Mouse (Mus musculus) myocyte (in vitro differentiated cells): ENCODE results near the gene Gm10638. TPM values are rescaled to one million over a fixed set of nuclear protein-coding genes. Genes with fewer than 3 reads are reported as not detected.

ENCODE experiments used
- H3K27me3 ChIP-seq: one replicate; pipeline ENCODE4 v1.6.1; 2011; ENCODE audit not compliant: control insufficient read depth, insufficient read depth, insufficient read length
- H3K36me3 ChIP-seq: one replicate; pipeline ENCODE4 v1.6.1; 2011; ENCODE audit not compliant: control insufficient read depth, insufficient read depth
- H3K4me2 ChIP-seq: one replicate; pipeline ENCODE4 v1.6.1; 2011; ENCODE audit warnings: low read depth, control low read depth
- H3K4me3 ChIP-seq: one replicate; pipeline ENCODE4 v1.5.1; 2011; ENCODE audit warnings: mild to moderate bottlenecking, control low read depth, moderate library complexity
- H3K79me2 ChIP-seq: one replicate; pipeline ENCODE4 v1.6.1; 2011; ENCODE audit not compliant: control insufficient read depth, insufficient read depth
- H3ac ChIP-seq: one replicate; pipeline ENCODE4 v1.6.1; 2011; ENCODE audit not compliant: control insufficient read depth, insufficient read length
- CEBPB ChIP-seq: IDR thresholded peaks from 2 replicates; pipeline ENCODE4 v1.6.1; 2011; ENCODE audit warnings: mild to moderate bottlenecking, moderate library complexity; ENCODE audit not compliant: poor library complexity, insufficient read depth, severe bottlenecking
- E2F4 ChIP-seq: IDR thresholded peaks from one replicate; pipeline ENCODE4 v1.6.1; 2011; ENCODE audit warnings: mild to moderate bottlenecking, control low read depth, moderate library complexity; ENCODE audit not compliant: insufficient read depth
- MAX ChIP-seq: IDR thresholded peaks from one replicate; pipeline ENCODE4 v1.6.1; 2011; ENCODE audit warnings: low read depth, mild to moderate bottlenecking, control low read depth
- MYOD1 ChIP-seq, 3 experiments: IDR thresholded peaks; one replicate each; pipeline ENCODE4 v1.6.1; 2011; ENCODE audit warnings: control low read depth in 2 of 3, low read depth in 2 of 3, mild to moderate bottlenecking in 2 of 3, moderate library complexity in 1 of 3; ENCODE audit not compliant: insufficient read length in 2 of 3, control insufficient read depth in 1 of 3
- MYOG ChIP-seq, 3 experiments: IDR thresholded peaks; one replicate each; pipeline ENCODE4 v1.6.1; 2011; ENCODE audit warnings: control low read depth in 2 of 3, low read depth in 2 of 3, mild to moderate bottlenecking in 2 of 3; ENCODE audit not compliant: insufficient read length in 2 of 3, control insufficient read depth in 1 of 3, insufficient read depth in 1 of 3
- POLR2A ChIP-seq: IDR thresholded peaks from one replicate; pipeline ENCODE4 v1.6.1; 2011; ENCODE audit warnings: low read depth, mild to moderate bottlenecking, control low read depth, moderate library complexity; ENCODE audit not compliant: insufficient read length
- POLR2AphosphoS2 ChIP-seq: IDR thresholded peaks from one replicate; pipeline ENCODE4 v1.6.1; 2011; ENCODE audit warnings: low read depth, control low read depth; ENCODE audit not compliant: insufficient read length
- REST ChIP-seq: IDR thresholded peaks from one replicate; pipeline ENCODE4 v1.6.1; 2011; ENCODE audit warnings: mild to moderate bottlenecking, control low read depth, moderate library complexity; ENCODE audit not compliant: insufficient read depth, insufficient read length
- SRF ChIP-seq: IDR thresholded peaks from one replicate; pipeline ENCODE4 v1.6.1; 2011; ENCODE audit warnings: low read depth; ENCODE audit not compliant: control insufficient read depth, insufficient read length
- TCF12 ChIP-seq: IDR thresholded peaks from one replicate; pipeline ENCODE4 v1.6.1; 2011; ENCODE audit warnings: mild to moderate bottlenecking, control low read depth; ENCODE audit not compliant: poor library complexity, insufficient read depth, severe bottlenecking
- TCF3 ChIP-seq: IDR thresholded peaks from one replicate; pipeline ENCODE4 v1.6.1; 2011; ENCODE audit warnings: low read depth, control low read depth; ENCODE audit not compliant: insufficient read length
- USF1 ChIP-seq: IDR thresholded peaks from one replicate; pipeline ENCODE4 v1.6.1; 2011; ENCODE audit warnings: low read depth, mild to moderate bottlenecking, control low read depth, moderate library complexity
- polyA plus RNA-seq: library from polyadenylated mRNA; unstranded; fragments of >200 nt; fragmentation: generic; extraction: Trizol; gene quantifications from one replicate; pipeline ENCODE4 v1.2.1, GENCODE M21; 2012; ENCODE audit warnings: missing spikeins

Gene Gm10638
- polyA plus RNA-seq, 1 experiment = 1.2 TPM

- Histone ChIP-seq H3K4me2 (no peak overlapping the region), H3ac (no peak overlapping the region), H3K27me3 (no peaks in the 10 kb centered on the region), H3K4me3 (no peak overlapping the region), H3K79me2 (no peaks in the 10 kb centered on the region), H3K36me3 (no peaks in the 10 kb centered on the region)
- TF ChIP-seq MYOD1 (IDR thresholded peaks at IDR 0.05; ENCODE audit: control insufficient read depth in 1 of 3, insufficient read length in 2 of 3, low read depth in 2 of 3) (no peak), TCF12 (no peak), MAX (no peak), POLR2AphosphoS2 (no peak), E2F4 (no peak), USF1 (no peak), POLR2A (no peak), REST (no peak), CEBPB (no peak), SRF (no peak), TCF3 (no peak), MYOG (IDR thresholded peaks at IDR 0.05; ENCODE audit: control insufficient read depth in 1 of 3, insufficient read depth in 1 of 3, insufficient read length in 2 of 3, low read depth in 2 of 3) (no peak)
Observed at GRCm38 (mm10) chr8:86779207-86779606, 33.7 kb downstream of the Gm10638 start.

- H3K4me2 ChIP-seq = no peak overlapping the region
- no peak overlapping the region for H3ac ChIP-seq
- no peak for TF ChIP-seq MYOG (IDR thresholded peaks at IDR 0.05; ENCODE audit: control insufficient read depth in 1 of 3, insufficient read depth in 1 of 3, insufficient read length in 2 of 3, low read depth in 2 of 3)
- TF ChIP-seq TCF3 = no peak
- no peak for TF ChIP-seq MYOD1 (IDR thresholded peaks at IDR 0.05; ENCODE audit: control insufficient read depth in 1 of 3, insufficient read length in 2 of 3, low read depth in 2 of 3)
- no peak for TF ChIP-seq E2F4
- no peak for TF ChIP-seq SRF
- no peak for TF ChIP-seq TCF12
- no peaks in the 10 kb centered on the region for H3K79me2 ChIP-seq
- H3K27me3 ChIP-seq = no peaks in the 10 kb centered on the region
- no peak overlapping the region for H3K4me3 ChIP-seq
- H3K36me3 ChIP-seq = no peaks in the 10 kb centered on the region
Observed at GRCm38 (mm10) chr8:86781094-86781493, 35.6 kb downstream of the Gm10638 start.

GRCm38 (mm10) chr8:86786498-86786897, 41.0 kb downstream of the Gm10638 start:
- TF ChIP-seq USF1 = no peak
- no peak for TF ChIP-seq MYOG (IDR thresholded peaks at IDR 0.05; ENCODE audit: control insufficient read depth in 1 of 3, insufficient read depth in 1 of 3, insufficient read length in 2 of 3, low read depth in 2 of 3)
- no peak for TF ChIP-seq CEBPB
- no peak for TF ChIP-seq MAX
- no peak for TF ChIP-seq MYOD1 (IDR thresholded peaks at IDR 0.05; ENCODE audit: control insufficient read depth in 1 of 3, insufficient read length in 2 of 3, low read depth in 2 of 3)
- no peak for TF ChIP-seq TCF12
- TF ChIP-seq POLR2A = no peak
- TF ChIP-seq E2F4 = no peak
- no peak for TF ChIP-seq POLR2AphosphoS2
- no peak for TF ChIP-seq SRF
- no peak for TF ChIP-seq REST
- TF ChIP-seq TCF3 = no peak

GRCm38 (mm10) chr8:86787891-86788420, 42.5 kb downstream of the Gm10638 start:
- TF ChIP-seq CEBPB (0 out of 2 replicates have a peak, but pooled peaks have one; percentile 18), TCF12 (no peak), MAX (no peak), POLR2A (no peak), MYOG (IDR thresholded peaks at IDR 0.05; ENCODE audit: control insufficient read depth in 1 of 3, insufficient read depth in 1 of 3, insufficient read length in 2 of 3, low read depth in 2 of 3) (peak in 1 of 3 experiments; percentile 13), USF1 (no peak)
- H3ac ChIP-seq = no peak overlapping the region
- no peak overlapping the region for H3K4me3 ChIP-seq
- H3K4me2 ChIP-seq = peak overlapping the region; percentile 56
- no peaks in the 10 kb centered on the region for H3K79me2 ChIP-seq
- H3K36me3 ChIP-seq = no peaks in the 10 kb centered on the region
- no peaks in the 10 kb centered on the region for H3K27me3 ChIP-seq

More at GRCm38 (mm10) chr8:86786498-86786897, 41.0 kb downstream of the Gm10638 start:
- H3K36me3 ChIP-seq = no peaks in the 10 kb centered on the region
- no peak overlapping the region for H3K4me2 ChIP-seq
- H3K79me2 ChIP-seq = no peaks in the 10 kb centered on the region
- H3ac ChIP-seq = no peak overlapping the region
- H3K4me3 ChIP-seq = no peak overlapping the region
- no peaks in the 10 kb centered on the region for H3K27me3 ChIP-seq

GRCm38 (mm10) chr8:86789576-86789975, 44.1 kb downstream of the Gm10638 start:
- Histone ChIP-seq H3ac (no peak overlapping the region), H3K27me3 (no peaks in the 10 kb centered on the region), H3K36me3 (no peaks in the 10 kb centered on the region), H3K4me3 (no peak overlapping the region), H3K79me2 (no peaks in the 10 kb centered on the region), H3K4me2 (no peak overlapping the region)
- TF ChIP-seq POLR2A (no peak), MYOG (IDR thresholded peaks at IDR 0.05; ENCODE audit: control insufficient read depth in 1 of 3, insufficient read depth in 1 of 3, insufficient read length in 2 of 3, low read depth in 2 of 3) (peak in 1 of 3 experiments; percentile 3), MYOD1 (IDR thresholded peaks at IDR 0.05; ENCODE audit: control insufficient read depth in 1 of 3, insufficient read length in 2 of 3, low read depth in 2 of 3) (peak in 2 of 3 experiments; percentile 6 to 30)
